Mouse (Mus musculus) kidney, adult 2 months (tissue): ENCODE results near the gene Tceal9. TPM values are rescaled to one million over a fixed set of nuclear protein-coding genes. Genes with fewer than 3 reads are reported as not detected.
"Not testable (repeated sequence)": the region's sequence is repeated elsewhere in the genome, so short reads cannot be mapped to it uniquely, and the experiment has no call there.

Source experiments
- DNase-seq: peaks from one replicate; pipeline ENCODE4 v3.0.0; 2021
- H3K27ac ChIP-seq: fragments of 200-500 bp; 2 replicates; pipeline ENCODE4 v1.5.1; 2012; ENCODE audit warnings: low read depth, low read length, control low read depth, inconsistent platforms; ENCODE audit not compliant: insufficient read depth
- H3K27me3 ChIP-seq: fragments of 200-500 bp; replicated peaks from 2 replicates; pipeline ENCODE4 v1.6.1; 2012; ENCODE audit warnings: mild to moderate bottlenecking, moderate library complexity, low read length, inconsistent platforms; ENCODE audit not compliant: control insufficient read depth, insufficient read depth
- H3K36me3 ChIP-seq: fragments of 200-500 bp; 2 replicates; pipeline ENCODE4 v1.6.1; 2012; ENCODE audit warnings: mild to moderate bottlenecking, moderate library complexity, low read length, inconsistent platforms; ENCODE audit not compliant: control insufficient read depth, insufficient read depth
- H3K4me1 ChIP-seq: fragments of 200-500 bp; 2 replicates; pipeline ENCODE4 v1.6.1; 2011; ENCODE audit warnings: low read length; ENCODE audit not compliant: control insufficient read depth, insufficient read depth
- H3K4me3 ChIP-seq: fragments of 200-500 bp; 2 replicates; pipeline ENCODE4 v1.5.1; 2011; ENCODE audit warnings: mild to moderate bottlenecking, low read depth, low read length, control low read depth; ENCODE audit not compliant: insufficient read depth
- CTCF ChIP-seq: fragments of 200-500 bp; conservative IDR thresholded peaks from 2 replicates; pipeline ENCODE4 v1.5.1; 2011; ENCODE audit warnings: low read depth, mild to moderate bottlenecking, control low read depth, low read length, moderate library complexity, mixed read lengths; ENCODE audit not compliant: insufficient read depth, insufficient read length
- POLR2A ChIP-seq: fragments of 200-500 bp; IDR thresholded peaks from one replicate; pipeline ENCODE4 v1.6.1; 2011; ENCODE audit warnings: low read depth, low read length, control low read depth
- WGBS: fragments of 180-500 bp; shearing (Covaris S2); methylation state at CpG from one replicate; pipeline ENCODE4 v1.1.7; 2018; 5-methylcytosine and 5-hydroxymethylcytosine counted together
- polyA plus RNA-seq: library from polyadenylated mRNA; depleted of rRNA; stranded (reverse); fragments of >200 nt; gene quantifications from 2 replicates; pipeline ENCODE4 v1.2.3, GENCODE M21; 2012; rRNA removed

Gene Tceal9
- polyA plus RNA-seq, result 11.9 and 25.6 TPM in 2 replicates

DNA sequence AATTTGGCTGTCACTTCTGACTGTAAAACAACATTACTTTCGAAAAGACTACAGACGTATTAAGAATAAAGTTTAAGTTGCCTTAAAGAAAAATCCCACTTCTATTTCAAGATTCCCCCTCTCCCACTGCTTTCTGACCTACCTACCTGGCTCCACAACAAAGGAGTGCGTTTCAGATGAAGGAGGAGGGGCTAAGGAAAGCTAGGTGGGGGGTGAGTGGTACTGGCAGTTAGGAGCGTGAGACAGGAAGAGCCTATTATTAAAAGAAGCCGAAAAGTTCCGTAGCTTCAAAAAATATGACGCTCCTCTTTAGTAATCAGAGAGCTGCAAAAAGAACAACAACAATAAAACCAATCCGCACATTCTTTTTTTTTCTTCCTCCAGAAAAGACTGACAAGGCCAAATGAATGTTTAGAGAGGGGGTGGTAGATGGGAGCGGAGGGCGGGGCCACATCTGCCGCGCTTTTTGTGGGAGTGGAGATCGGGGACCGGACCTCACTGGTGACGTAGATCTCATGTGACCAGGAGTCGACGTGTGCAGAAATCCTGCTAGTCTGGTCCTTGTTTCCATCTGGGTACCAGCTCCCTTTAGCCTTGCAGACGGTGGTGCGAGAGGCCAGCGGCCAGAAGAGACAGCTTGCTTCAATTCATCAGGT is at the start of gene Tceal9:
Gene Tceal9 (plus strand): TSS at position 506 of the 656 bp plus-strand sequence.
- DNase-seq, result peak; percentile 84
- peak within 1 kb of the TSS; percentile 29 for H3K27ac ChIP-seq
- 2% methylated on average over 20 of the region's 20 CpGs for WGBS

GRCm38 (mm10) chrX:136195193-136195944 is 49.5 kb upstream of the Tceal9 start:
- no peaks in the 10 kb centered on the region for H3K27me3 ChIP-seq

More for the DNA sequence above, at the start of gene Tceal9:
- no peaks in the 10 kb centered on the region for H3K36me3 ChIP-seq
- peak within 1 kb of the TSS; percentile 45 for H3K4me3 ChIP-seq
- no peaks in the 10 kb centered on the region for H3K27me3 ChIP-seq
- H3K4me1 ChIP-seq, result no peaks in the 10 kb centered on the region
- TF ChIP-seq POLR2A (peak; percentile 15), CTCF (no peak)

DNA sequence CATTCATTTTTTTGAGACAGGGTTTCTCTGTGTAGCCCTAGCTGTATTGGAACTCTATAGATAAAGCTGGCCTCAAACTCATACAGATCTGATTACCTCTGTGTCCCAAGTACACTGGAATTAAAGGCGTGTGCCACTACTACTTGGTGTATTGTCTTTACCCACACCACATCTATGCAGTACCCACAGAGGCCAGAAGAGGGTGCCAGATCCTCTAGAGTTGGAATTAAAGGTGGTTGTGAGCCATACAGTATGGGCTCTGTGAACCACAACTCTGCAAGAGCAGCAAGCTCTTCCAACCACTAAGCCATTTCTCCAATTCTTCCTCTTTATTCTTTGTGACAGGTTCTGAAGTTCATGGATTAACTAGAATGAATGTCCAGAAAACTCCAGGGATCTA is 48.0 kb upstream of the Tceal9 start:
- Histone ChIP-seq H3K27me3 (no peaks in the 10 kb centered on the region), H3K36me3 (no peaks in the 10 kb centered on the region), H3K27ac (no peak overlapping the region), H3K4me1 (no peaks in the 10 kb centered on the region), H3K4me3 (no peak overlapping the region)
- no peak for TF ChIP-seq POLR2A
- TF ChIP-seq CTCF, result peak; percentile 42
- peak; percentile 27 for DNase-seq
- 50% methylated on average over 1 of the region's 1 CpGs for WGBS

More at GRCm38 (mm10) chrX:136195193-136195944, 49.5 kb upstream of the Tceal9 start:
- Histone ChIP-seq H3K4me3 (no peak overlapping the region), H3K27ac (no peak overlapping the region), H3K36me3 (no peaks in the 10 kb centered on the region), H3K4me1 (no peaks in the 10 kb centered on the region)
- TF ChIP-seq POLR2A (no peak), CTCF (no peak)
- WGBS, result 75% methylated on average over 16 of the region's 16 CpGs
- DNase-seq, result no peak

DNA sequence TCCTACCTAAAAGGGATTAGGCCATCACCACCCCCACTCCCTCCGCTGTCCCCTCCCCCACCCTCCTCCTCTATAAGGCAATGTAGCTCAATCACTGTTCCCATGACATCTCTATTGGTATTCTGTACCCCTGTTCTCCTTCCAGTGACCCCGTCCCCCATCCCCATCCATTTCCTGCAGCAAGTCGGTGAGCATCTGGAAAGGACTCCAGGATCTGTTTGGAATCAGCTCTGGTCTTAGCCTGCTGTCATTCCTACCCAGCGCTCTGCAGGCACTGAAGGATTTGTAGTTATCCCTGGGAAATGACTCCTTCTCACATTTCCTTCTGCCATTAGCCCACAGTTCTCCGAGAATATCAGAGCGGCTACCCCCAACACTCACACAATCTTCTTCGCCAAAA is 41.6 kb upstream of the Tceal9 start:
- TF ChIP-seq CTCF, result no peak
- no peak for TF ChIP-seq POLR2A
- Histone ChIP-seq H3K27me3 (no peaks in the 10 kb centered on the region), H3K4me3 (peak overlapping the region; percentile 44), H3K36me3 (no peaks in the 10 kb centered on the region), H3K4me1 (no peaks in the 10 kb centered on the region; the same call in 1 of the 2 replicates), H3K27ac (no peak overlapping the region)
- WGBS, result 5% methylated on average over 7 of the region's 7 CpGs
- no peak for DNase-seq

GRCm38 (mm10) chrX:136203664-136204066 is 41.2 kb upstream of the Tceal9 start, which contains the start of gene Tceal5:
Gene Tceal5 (minus strand): TSS chrX:136203876.
- Histone ChIP-seq H3K4me1 (no peaks in the 10 kb centered on the region; the same call in 1 of the 2 replicates), H3K36me3 (no peaks in the 10 kb centered on the region), H3K27me3 (no peaks in the 10 kb centered on the region), H3K27ac (no peak within 1 kb of the TSS), H3K4me3 (peak within 1 kb of the TSS; percentile 44)
- DNase-seq, result no peak
- TF ChIP-seq POLR2A (no peak), CTCF (no peak)
- WGBS, result 0% methylated on average over 9 of the region's 9 CpGs

DNA sequence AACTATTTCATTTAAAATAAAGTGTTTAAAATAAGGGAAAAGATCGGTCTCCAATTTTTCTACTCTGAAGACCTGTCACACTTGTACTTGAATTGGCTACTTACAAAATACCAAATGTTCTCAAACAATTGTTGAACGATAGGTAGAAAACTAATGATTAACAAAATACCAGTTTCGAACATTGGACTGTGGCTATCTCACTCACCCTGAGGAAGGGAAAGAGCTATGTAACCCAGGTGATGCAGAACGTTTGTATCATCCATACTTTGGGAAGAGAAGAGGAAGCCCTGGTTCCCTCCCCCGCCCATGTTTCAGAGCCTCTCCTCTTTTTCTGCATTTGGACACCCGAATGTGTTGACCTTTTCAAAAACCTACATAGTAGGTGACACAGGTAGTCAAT is 40.5 kb upstream of the Tceal9 start:
- no peak for DNase-seq
- Histone ChIP-seq H3K27me3 (no peaks in the 10 kb centered on the region), H3K4me1 (no peaks in the 10 kb centered on the region; the same call in 1 of the 2 replicates), H3K36me3 (no peaks in the 10 kb centered on the region), H3K27ac (no peak overlapping the region), H3K4me3 (no peak overlapping the region)
- 65% methylated on average over 6 of the region's 6 CpGs for WGBS
- TF ChIP-seq POLR2A (no peak), CTCF (no peak)

DNA sequence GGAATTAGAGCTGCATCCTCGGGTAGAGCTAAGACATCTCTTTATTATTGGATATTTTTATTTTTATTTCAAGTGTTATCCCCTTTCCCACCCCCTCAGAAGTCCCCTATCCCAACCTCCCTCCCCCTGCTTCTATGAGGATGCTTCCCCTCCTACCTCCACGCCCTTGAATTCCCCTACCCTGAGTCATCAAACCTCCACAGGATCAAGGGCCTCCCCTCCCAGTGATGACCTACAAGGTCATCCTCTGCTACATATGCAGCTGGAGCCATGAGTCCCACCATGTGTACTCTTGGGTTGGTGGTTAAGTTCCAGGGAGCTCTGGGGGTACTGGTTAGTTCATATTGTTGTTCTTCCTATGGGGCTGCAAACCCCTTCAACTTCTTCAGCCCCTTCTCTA is 31.5 kb upstream of the Tceal9 start:
- Histone ChIP-seq H3K36me3 (no peaks in the 10 kb centered on the region), H3K4me3 (no peak overlapping the region), H3K27me3 (no peaks in the 10 kb centered on the region), H3K4me1 (no peaks in the 10 kb centered on the region), H3K27ac (no peak overlapping the region)
- TF ChIP-seq POLR2A (no peak), CTCF (no peak)
- DNase-seq, result no peak
- 82% methylated on average over 2 of the region's 2 CpGs for WGBS

DNA sequence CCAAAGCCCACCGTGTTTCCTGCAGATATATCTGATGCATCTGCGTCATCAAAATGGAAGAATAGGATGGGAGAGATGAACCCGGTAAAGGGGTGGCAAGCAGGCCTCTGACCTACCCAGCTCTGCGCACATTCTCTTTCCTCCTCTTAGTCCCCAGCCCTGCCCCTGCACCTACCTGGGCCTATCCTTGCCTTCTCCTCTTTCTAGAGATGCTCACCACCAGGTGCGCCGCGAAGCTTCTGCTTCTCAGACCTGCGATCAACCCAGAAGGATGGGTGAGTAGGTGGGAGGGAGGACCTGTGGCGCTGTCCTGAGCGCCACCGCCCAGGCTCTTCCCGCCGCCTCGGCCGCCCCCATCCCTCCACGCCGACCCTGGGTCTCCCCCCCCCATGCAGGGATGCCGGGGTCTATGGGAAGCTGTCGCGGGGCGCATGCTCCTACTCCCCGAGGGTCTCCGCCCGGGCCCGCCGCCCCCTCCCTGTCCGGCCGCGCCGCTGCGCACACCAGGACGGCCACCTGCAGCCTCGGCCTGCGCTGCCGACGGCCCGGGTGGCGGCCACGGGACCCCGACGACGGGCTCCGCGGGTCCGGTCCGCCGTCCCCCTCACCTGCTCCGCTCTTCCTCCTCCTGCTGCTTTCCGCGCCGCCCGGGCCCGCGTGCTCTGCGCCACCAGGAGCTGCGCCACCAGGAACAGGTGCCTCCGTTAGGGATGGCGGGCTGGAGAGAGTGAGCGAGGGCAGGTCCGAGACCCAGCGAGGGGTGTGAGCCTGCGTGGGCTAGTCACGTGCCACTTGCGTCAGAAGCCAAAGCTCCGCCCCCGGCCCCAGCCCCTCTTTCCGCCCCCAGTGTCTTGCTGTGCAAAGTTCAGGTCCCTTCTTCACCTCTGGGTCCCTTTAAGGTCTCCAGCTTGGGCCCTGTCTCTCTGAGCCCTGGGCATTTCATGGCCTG is 29.9 kb upstream of the Tceal9 start, which contains the start of the genes Tceal7 and Bex1:
Gene Tceal7 (plus strand): TSS at position 51 of the 949 bp plus-strand sequence.
Gene Bex1 (minus strand): TSS at position 785 of the 949 bp plus-strand sequence.
- not testable (repeated sequence) for H3K4me3 ChIP-seq, DNase-seq, H3K4me1 ChIP-seq, H3K27ac ChIP-seq, H3K36me3 ChIP-seq, H3K27me3 ChIP-seq
- WGBS, result 16% methylated on average over 11 of the region's 67 CpGs
